Mouse (Mus musculus) brain, embryonic 18.5 days (tissue): ENCODE results near the gene Gm11037.

ENCODE experiments used
- DNase-seq: peaks from one replicate; pipeline ENCODE4 v3.0.0-alpha.2; 2012; ENCODE audit warnings: low read depth, low spot score

Gene Gm11037

DNA sequence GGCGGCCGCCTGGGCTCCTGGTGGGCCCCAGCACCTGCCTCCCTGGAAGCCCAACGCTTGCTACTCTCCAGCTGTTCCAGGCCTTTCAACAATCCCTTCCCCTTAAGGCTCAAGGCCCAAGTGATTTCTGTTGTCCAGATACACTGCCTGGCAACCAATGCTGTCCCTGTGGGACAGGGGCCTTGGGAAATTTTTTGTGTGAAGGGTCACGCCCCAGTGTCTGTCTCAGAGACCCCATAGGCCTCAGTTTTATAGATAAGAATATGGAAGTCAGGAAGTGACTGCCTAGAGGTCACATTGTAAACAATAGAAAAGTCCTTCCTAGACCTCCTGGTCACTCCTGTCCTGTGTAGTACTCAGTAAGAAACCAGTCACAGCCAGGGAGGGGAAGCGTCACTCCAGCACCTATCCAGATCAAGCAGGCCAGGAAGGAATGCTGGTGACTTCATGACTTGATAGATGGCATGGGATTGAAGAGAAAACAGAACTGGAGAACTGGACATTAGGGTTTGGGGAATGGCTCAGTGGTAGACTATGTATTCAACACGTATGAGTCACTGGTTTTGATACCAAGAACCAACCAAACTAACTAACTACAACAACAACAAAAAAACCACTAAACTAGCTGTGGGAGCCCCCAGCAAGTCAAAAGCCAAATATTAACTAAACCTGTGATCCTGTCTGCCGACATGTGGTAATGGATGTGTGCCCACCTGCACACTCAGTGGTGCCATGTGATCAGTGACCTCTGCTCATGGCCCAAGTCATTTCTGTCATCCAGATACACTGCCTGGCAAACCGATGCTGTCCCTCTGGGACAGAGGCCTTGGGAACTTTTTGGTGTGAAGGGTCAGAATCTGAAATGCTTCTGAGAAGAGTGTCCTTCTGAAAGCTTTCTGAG, 15.3 kb downstream of the Gm11037 start:
- no peak for DNase-seq

DNA sequence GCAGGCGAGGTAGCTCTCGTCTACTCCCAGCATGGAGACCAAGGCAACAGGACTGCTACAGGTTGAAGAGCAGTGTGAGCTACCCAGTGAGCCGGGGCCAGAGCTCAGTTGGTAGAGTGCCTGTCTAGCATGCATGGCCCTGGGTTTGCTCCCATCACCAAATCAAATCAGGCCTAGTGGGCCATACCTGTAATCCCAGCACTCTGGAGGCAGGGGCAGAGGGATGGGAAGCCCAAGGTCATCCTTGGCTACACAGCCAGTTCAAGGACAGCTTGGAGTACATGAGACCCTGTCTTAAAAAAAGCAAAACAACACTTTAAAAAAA, 15.9 kb downstream of the Gm11037 start:
- DNase-seq = no peak

DNA sequence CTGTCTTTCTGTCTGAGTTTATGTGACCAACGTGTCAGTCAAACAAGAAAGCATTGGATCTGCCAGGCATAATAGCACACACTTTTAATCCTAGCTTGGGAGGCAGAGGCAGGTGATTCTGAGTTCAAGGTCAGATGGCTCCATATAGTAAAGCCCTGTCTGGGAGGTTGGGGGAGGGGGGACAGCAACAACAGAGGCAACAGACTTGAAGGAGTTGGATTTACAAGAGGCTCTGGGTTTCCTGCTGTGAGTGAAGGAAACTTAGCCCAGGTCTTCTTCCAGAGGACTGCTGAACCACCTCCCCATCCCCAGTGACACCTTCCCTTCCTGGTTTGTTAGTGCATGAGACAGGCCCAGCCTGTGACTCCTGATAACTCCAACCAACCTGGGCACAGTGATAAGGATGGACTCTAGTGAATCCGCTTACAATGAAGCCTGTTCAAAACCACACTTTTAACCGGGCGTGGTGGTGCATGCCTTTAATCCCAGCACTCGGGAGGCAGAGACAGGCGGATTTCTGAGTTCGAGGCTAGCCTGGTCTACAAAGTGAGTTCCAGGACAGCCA, 19.0 kb downstream of the Gm11037 start:
- DNase-seq = no peak

DNA sequence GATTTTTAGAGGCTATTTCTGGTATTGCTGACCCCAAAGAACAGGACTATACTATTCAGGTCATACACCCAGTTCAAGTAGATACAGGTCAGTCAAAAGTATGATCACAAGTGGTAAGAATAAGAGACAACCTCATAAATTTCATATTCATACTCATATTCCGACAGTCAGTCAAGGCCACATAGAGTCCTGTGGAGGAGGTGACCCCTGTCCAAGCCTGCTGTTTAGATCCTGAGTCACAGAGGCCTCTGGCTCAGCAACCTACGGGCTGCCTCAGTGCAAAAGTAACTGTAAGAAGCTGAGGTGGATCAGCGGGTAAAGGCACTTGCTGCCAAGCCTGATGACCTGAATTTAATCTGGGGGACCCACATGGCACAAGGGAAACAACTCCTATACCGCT, 20.7 kb downstream of the Gm11037 start:
- no peak for DNase-seq

DNA sequence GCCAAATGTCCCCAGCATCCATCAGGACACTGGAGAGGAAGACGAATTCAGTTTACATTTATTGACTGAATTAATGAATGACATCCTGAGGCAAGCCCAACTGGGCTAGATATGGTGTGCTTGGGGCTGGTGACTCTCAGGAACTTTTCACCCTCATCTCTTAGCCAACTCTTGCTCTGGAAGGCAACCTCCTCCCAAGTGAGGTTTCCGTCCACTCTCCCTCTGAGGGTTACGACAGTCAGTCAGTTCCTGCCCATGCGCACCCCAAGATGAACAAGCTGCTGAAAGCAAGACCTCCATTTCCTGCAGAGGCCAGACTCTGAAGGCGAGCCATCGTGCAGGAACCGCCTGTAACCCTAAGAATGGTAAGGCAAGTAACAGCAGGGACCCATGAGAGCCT, 23.7 kb downstream of the Gm11037 start:
- DNase-seq = no peak

DNA sequence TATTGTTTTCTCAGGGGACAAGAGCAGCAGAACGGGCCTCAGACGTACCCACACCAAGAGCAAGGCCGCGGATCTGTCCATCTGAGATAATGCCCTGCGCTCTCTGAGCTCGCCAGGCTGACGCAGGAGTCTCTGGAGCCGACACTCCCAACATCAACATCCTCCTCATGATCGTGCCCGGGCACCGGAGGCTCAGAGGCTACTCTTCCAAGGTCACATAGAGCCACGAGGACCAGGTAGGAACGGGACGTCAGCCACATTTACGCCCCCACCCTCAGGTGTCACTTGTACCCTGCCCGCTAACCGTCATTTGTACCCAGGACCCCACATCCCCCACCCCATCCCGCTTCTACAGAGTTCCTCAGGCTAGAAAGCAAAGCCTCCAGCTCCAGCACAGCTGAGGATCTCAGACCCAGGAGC, 26.2 kb downstream of the Gm11037 start:
- no peak for DNase-seq

DNA sequence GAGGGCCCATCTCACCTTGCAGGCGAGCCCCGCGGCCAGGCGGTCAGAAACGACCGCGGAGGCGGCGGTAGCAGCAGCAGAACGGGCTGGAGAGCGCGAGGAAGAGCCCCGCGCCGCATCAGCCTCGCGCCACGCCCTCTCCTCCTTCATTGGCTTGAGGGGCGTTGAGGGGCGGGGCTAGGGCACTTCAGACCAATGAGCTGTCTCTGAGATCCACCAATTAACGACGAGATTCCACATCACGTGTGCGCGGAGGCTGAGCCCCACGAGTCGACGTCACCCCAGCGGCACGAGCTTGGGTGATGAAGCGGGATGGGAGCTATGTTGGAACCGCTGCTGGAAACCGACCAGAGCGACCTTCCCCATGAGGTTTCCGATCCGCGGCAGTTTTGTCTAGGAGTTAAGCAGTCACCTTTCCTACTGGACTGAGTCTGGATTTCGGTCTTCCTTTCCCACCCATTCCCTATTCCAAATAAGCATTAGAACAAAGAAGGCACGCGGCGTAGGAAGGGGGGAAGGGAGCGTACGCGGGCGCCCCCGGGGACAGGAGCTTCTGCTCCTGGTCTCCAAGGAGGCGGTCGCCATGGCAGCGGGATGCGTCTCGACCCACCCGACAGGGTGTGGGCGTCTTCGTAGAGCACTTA, 26.8 kb downstream of the Gm11037 start, which contains the start of gene 1700037H04Rik:
Gene 1700037H04Rik, minus strand, starts transcription at position 144 of the 644 bp plus-strand sequence.
- peak; percentile 98 for DNase-seq

DNA sequence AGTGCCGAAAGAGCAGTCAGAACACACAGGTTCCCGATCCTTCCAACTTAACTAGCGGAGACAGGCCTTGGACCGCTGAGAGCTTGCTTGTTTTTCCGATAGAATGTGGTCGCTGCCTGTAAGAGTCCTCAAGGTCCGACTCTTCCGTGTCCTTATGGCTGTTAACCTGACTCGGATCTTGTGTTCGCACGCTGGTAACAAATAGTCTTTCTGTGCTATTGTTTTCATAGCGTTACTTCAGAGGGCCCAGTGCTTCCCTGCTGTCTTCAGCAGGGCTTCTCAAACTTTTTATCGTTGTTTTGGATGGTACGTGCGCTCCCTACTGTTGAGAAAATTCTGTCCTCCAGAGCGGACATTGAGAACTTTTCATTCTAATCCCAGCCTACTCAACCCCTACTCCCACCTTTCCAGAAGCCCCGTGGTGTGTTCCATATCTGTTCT, 27.4 kb downstream of the Gm11037 start:
- no peak for DNase-seq

DNA sequence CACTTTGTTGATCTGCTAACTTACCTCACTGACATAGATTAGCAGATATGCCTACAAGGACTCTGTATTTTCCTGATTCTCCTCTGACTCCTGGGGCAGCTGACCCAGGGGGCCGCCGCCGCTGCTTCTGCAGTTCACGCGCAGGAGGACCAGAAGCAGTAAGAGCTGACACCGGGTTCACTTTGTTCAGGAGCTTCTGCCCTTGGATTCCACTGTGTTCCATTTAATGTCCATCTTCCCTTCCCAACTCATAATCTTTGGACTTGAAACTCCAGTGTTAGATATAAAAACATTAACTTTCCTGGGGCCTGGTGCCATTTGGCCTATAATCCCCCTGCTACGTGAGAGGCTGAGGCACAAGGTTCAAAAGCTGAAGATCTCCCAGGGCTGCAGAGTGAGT, 30.6 kb downstream of the Gm11037 start:
- no peak for DNase-seq

DNA sequence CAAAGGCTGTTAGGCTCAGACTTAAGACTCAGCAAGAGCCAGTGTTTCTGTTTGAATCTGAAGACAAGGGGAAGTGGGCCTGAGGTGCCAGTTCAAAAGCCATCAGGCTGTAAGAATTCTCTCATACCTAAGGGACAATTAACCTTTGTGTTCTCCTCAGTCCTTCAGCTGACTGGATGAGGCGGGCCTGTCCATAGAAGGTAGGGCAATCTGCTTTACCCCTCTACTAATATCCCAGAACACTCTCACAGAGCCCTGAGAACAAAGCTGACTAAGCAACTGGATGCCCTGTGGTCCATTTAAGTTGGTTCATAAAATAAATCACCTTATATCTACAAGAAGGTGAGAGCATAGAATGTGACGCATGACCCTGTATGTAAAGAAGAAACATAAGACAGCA, 32.9 kb downstream of the Gm11037 start:
- DNase-seq = no peak

DNA sequence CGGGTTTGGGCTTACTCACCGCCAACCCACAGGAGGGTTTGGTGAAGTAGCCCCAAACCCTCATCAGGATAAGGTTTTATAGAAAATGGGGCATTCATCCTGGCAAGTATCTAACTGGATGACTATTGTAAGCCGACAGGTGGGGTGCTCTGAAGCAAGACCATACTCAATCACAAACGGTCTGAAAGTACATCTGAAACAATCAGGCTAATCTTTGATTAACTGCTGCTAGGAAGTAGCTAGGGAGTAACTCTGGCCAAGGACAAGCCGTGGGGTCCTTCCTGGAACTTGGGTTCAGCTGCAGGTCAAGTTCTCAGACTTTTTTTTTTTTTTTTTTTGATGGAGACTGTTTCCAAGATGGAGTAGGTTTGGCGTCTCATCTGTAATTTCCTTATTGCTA, 34.7 kb downstream of the Gm11037 start:
- no peak for DNase-seq

DNA sequence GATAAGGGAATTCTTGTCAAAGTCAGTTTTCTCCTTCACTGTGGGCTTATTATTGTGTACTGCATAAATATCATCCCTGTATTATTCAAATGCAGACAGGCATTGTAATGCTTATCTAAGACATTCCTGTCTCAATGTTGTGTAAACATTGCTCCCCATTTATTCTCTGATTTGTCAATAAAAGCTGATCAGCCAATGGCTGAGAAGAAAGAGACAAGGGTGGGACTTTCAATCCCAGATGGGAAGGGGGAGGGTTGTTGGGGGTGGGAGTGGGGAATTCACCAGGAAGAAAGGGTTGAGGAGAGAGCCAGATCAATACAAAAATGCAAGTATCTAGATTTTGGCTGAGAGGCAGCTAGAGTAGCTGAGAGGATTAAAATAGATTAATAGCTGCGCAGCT, 35.6 kb downstream of the Gm11037 start:
- no peak for DNase-seq

DNA sequence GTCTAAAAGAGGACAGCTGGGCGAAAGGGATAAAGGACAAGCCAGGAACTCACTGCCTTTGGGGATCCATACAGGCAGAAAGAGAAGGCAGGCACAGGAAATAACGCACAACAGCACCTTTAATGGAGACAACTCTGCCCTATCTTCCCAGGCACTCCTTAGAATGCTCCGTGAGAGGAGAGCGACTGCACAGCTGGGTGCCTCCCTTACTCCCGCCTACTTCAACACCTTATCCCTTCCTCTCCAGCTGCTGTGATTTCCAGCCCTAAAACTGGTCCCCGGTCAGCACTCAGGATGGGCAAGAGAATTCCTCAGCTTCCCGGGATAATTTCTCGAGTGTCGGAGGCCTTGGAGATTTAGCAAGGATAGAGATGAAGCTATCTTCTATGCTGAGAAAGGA, 37.6 kb downstream of the Gm11037 start:
- no peak for DNase-seq

DNA sequence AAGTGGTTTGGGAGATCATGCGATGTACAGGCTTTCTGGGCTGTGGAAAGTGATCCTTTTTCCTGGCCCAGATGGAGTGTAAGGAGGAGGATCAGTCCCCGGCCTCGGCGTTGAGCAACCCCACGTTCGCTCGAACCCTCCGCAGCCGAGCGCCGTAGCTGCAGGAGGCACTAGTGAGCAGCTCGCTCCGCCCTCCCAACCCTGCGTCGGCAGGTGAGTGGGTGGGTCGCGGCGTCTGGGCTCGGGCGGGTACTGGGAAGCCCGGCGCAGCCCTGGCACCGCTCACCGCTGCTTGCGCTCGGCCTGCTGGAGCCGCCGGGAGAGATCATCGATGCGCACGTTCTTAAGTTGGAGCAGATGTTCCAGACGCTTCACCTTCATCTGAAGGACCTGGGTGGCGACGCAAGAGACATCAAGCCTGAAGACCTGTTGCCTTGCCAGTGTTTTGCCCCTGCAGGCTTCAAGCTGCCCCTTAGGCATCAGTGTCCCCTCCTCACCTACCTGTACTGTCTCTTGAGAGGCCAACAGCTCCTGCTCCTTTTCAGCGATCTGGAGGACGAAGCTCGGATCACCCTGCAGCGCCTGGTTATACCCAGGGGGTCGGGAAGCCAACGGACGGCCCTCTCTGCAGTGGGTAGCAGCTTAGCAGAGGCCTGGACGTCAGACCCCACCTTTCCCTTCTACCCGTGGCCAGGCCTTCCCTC, 38.3 kb downstream of the Gm11037 start:
- DNase-seq = no peak

DNA sequence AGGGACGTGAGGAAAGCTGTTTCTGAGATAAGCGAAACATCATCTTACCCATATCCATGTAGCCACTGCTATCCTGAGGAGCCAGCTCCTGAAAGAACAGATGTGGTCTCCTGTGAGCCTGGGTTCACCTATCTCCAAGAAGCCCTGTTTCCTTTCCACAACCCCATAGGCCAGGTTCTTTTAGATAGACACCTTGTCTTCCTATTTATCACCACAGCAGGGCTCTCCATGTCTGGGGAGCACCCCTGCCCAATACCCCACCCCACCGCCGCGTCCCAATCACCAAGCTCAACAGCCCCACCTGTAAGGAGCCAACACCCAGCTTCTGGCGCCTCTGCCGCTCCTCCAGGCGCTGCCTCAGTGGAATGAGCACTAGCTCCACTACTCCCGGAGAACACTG, 39.0 kb downstream of the Gm11037 start:
- DNase-seq = no peak

DNA sequence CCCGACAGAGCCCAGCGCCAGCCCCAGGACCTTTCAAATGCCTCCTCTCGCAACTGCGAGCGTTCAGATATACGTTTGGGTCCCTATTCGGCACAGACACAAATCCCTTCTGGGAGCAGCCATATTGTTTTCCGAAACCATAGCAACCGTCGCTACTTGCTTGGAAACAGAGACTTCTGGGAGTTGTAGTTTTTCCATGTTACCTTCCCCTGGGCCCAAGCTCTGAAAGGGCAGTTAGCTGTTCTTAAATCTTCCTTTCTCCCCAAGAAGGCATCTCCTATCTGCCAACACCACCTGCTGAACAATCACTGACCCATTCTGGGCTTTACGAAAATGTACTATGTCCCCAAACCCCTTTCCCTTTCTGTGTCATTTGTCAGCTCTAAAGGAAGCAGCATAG, 41.4 kb downstream of the Gm11037 start:
- DNase-seq = no peak

DNA sequence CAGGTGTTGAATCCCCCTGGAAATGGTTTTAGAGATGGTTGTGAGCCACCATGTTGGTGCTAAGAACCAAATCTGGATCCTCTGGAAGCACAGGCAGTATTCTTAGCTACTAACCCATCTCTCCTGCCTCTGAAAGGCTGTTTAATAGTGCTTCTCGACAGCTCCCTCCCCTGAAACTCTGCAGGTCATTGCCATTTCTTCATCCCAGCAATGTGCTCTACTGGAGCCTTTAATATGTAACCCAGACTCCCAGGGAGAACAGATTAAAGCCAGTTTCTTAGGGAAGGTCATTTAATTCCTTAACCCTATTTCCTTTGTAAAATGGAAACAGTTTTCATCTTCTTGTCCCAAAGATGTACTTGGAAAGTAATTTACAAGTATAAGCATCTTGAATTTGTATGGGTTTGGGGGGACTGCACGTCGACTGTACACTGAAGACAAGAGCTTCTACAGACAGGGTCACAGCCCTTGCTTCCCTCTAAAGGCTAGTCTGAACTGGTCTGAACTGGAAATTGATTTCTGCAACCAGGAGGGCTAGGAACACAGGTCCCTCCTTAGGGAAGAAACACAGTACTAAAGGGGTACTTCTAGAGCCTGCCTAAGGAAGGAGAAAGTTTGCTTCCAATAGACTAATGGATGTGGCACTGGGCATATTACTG, 42.1 kb downstream of the Gm11037 start:
- DNase-seq = no peak

DNA sequence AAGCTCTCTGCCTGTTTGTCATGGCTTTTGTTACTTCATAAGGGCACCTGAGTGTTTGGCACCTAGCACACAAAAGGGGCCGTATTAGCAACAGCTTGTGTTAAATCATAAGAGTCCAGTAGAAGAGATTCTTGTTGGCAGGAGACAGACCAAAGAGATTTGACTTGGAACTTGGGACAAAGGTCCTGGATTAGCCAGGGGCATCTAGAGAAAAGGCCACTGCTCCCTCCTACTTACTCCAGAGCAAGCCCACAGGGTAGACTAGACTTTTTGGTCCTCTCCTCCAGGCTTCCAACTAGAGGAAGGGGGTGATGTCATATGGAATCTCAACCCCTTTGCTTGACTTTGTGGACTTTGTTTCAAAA, 42.6 kb downstream of the Gm11037 start:
- no peak for DNase-seq

DNA sequence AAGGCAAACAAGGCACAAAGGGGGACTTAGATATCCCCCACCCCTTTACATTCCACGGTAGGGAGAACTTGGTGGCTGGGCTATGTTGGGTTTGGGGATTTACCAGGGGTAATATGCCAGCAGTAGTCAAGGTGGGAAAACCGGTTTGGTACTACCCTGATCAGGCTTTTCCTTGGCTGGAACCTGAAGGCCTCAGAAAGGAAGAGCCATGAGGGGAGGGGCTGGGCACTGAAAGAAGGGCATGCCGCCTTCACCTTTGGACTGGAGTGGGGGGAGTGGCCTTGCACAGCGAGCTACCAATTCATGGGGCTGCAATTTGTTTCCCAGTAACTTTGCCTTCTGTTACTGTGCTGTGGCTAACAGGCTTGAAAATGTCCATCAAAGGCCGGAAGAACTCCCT, 43.2 kb downstream of the Gm11037 start:
- DNase-seq = no peak

DNA sequence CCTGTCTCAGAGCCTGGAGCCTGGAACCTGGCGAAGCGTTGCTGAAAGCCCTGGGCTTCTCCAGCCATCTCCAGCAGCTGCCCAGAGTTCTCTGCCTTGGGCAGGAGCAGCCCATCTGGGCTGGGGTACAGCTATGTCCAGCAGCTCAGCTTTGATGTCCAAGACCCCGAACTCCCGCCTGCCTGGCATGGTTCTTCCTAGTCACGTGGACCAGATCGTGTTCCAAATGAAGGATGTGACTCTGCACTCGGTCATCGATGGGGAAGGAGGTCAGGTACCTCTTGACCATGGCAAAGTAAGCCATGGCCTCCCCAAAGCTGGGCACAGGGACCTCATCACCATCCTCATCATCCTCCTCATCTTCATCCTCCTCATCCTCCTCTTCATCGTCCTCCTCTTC, 44.6 kb downstream of the Gm11037 start:
- no peak for DNase-seq

DNA sequence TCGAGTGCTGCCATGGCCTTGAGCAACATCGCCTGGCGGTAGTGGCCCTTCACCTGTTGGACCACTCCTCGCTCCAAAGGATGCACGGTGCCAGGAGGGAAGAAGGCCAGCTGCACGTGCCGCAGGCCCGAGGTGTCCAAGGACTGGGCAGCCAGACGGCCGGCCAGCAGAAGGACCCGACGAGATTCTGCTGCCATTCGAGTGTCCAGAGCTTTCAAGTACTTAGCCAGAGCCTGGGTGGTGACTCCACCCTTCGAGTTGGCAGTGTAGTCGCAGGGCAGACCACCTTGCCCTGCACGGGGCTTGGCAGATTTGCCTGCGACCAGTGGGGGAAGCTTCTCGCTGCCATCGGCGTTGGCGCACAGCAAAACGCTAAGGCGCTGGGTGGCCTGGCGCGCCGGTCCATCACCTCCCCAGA, 45.5 kb downstream of the Gm11037 start:
- DNase-seq = no peak
